Mouse (Mus musculus): ENCODE results near the gene Tomm20.

Gene Tomm20

GRCm38 (mm10) chr8:126961516-126961915 lies 15.9 kb upstream of the Tomm20 start:
- DNase-seq (ENCODE audit: low spot score in 2 of 2): peak; percentile 57

- DNase-seq (ENCODE audit: low spot score in 2 of 2): no peak
These were observed 6.4 kb upstream of the Tomm20 start for GRCm38 (mm10) chr8:126951900-126952636.

GRCm38 (mm10) chr8:126949527-126949926 lies 3.9 kb upstream of the Tomm20 start:
- DNase-seq (ENCODE audit: low spot score in 2 of 2): no peak

- no peak for DNase-seq (ENCODE audit: low spot score in 2 of 2)
These were observed 800 bp upstream of the Tomm20 start for GRCm38 (mm10) chr8:126946444-126946843.

GRCm38 (mm10) chr8:126944781-126945691 lies 608 bp downstream of the Tomm20 start:
- peak; percentile 28 to 46 for DNase-seq (ENCODE audit: low spot score in 2 of 2)

- no peak for DNase-seq (ENCODE audit: low spot score in 2 of 2)
These were observed 2.1 kb downstream of the Tomm20 start for GRCm38 (mm10) chr8:126943565-126943964.

GRCm38 (mm10) chr8:126937337-126937736 lies 8.3 kb downstream of the Tomm20 start:
- DNase-seq (ENCODE audit: low spot score in 2 of 2): no peak

- DNase-seq (ENCODE audit: low spot score in 2 of 2): no peak
These were observed 9.7 kb downstream of the Tomm20 start for GRCm38 (mm10) chr8:126935932-126936331.

GRCm38 (mm10) chr8:126935387-126935786 lies 10.3 kb downstream of the Tomm20 start:
- no peak for DNase-seq (ENCODE audit: low spot score in 2 of 2)

GRCm38 (mm10) chr8:126932656-126933055 lies 13.0 kb downstream of the Tomm20 start:
- no peak for DNase-seq (ENCODE audit: low spot score in 2 of 2)

- DNase-seq (ENCODE audit: low spot score in 2 of 2): no peak
These were observed 13.4 kb downstream of the Tomm20 start for GRCm38 (mm10) chr8:126932249-126932648.

GRCm38 (mm10) chr8:126931720-126932119 lies 13.9 kb downstream of the Tomm20 start:
- DNase-seq (ENCODE audit: low spot score in 2 of 2): no peak

- DNase-seq (ENCODE audit: low spot score in 2 of 2): peak; percentile 61 to 74
These were observed 16.0 kb downstream of the Tomm20 start for GRCm38 (mm10) chr8:126929607-126930161.

- DNase-seq (ENCODE audit: low spot score in 2 of 2): no peak
These were observed 16.7 kb downstream of the Tomm20 start for GRCm38 (mm10) chr8:126928755-126929505.

GRCm38 (mm10) chr8:126928028-126928427 lies 17.6 kb downstream of the Tomm20 start:
- no peak for DNase-seq (ENCODE audit: low spot score in 2 of 2)

GRCm38 (mm10) chr8:126927058-126927457 lies 18.6 kb downstream of the Tomm20 start:
- DNase-seq (ENCODE audit: low spot score in 2 of 2): no peak

- DNase-seq (ENCODE audit: low spot score in 2 of 2): no peak
These were observed 22.7 kb downstream of the Tomm20 start for GRCm38 (mm10) chr8:126922981-126923380.

- no peak for DNase-seq (ENCODE audit: low spot score in 2 of 2)
These were observed 24.2 kb downstream of the Tomm20 start for GRCm38 (mm10) chr8:126921432-126921831.

GRCm38 (mm10) chr8:126920845-126921244 lies 24.8 kb downstream of the Tomm20 start:
- peak; percentile 71 to 82 for DNase-seq (ENCODE audit: low spot score in 2 of 2)

GRCm38 (mm10) chr8:126920386-126920785 lies 25.3 kb downstream of the Tomm20 start:
- no peak for DNase-seq (ENCODE audit: low spot score in 2 of 2)

- no peak for DNase-seq (ENCODE audit: low spot score in 2 of 2)
These were observed 25.9 kb downstream of the Tomm20 start for GRCm38 (mm10) chr8:126919703-126920102.

- no peak for DNase-seq (ENCODE audit: low spot score in 2 of 2)
These were observed 26.4 kb downstream of the Tomm20 start for GRCm38 (mm10) chr8:126919255-126919654.

Data from frontal cortex, postnatal 36 days (tissue).